Mouse (Mus musculus): Measurements from ENCODE around the gene Olfr1423. TPM values are rescaled to one million over a fixed set of nuclear protein-coding genes. Genes with fewer than 3 reads are reported as not detected.

Olfr1423 gene
- polyA plus RNA-seq, 1 experiment from 2014 or later, result 0.02 TPM

- peak overlapping the region; percentile 93 for H3K27ac ChIP-seq (replicated peaks)
These were observed 29.3 kb downstream of the Olfr1423 start for GRCm38 (mm10) chr19:12011560-12012556.

GRCm38 (mm10) chr19:12010916-12011559, 30.1 kb downstream of the Olfr1423 start:
- WGBS, result under 1% methylated on average over 26 of the region's 26 CpGs
- DNase-seq (ENCODE audit: low spot score), result peak; percentile 71
- peaks cover 26% of the 10 kb centered on the region for H3K4me1 ChIP-seq
- H3K9me3 ChIP-seq (replicated peaks), result no peaks in the 10 kb centered on the region
- H3K36me3 ChIP-seq, result no peaks in the 10 kb centered on the region
- peak overlapping the region; percentile 66 for H3K4me3 ChIP-seq
- no peaks in the 10 kb centered on the region; the same call in 1 of the 2 replicates for H3K27me3 ChIP-seq (ENCODE audit: low read depth, poor library complexity, severe bottlenecking)
- H3K27ac ChIP-seq (replicated peaks), result peak overlapping the region; percentile 93

More at GRCm38 (mm10) chr19:12011560-12012556, 29.3 kb downstream of the Olfr1423 start:
- Histone ChIP-seq H3K9me3 (replicated peaks) (no peaks in the 10 kb centered on the region), H3K4me1 (peaks cover 22% of the 10 kb centered on the region), H3K4me3 (peak overlapping the region; percentile 66), H3K27me3 (ENCODE audit: low read depth, poor library complexity, severe bottlenecking) (no peaks in the 10 kb centered on the region; the same call in 1 of the 2 replicates), H3K36me3 (no peaks in the 10 kb centered on the region)
- under 1% methylated on average over 49 of the region's 49 CpGs for WGBS
- peak; percentile 94 for DNase-seq (ENCODE audit: low spot score)

- H3K27ac ChIP-seq (replicated peaks), result peak overlapping the region; percentile 93
- H3K9me3 ChIP-seq (replicated peaks), result no peaks in the 10 kb centered on the region
- H3K4me1 ChIP-seq, result peaks cover 26% of the 10 kb centered on the region
These were observed 30.8 kb downstream of the Olfr1423 start for GRCm38 (mm10) chr19:12010281-12010771.

GRCm38 (mm10) chr19:12009501-12010280, 31.4 kb downstream of the Olfr1423 start:
- Histone ChIP-seq H3K27me3 (ENCODE audit: low read depth, poor library complexity, severe bottlenecking) (no peaks in the 10 kb centered on the region; the same call in 1 of the 2 replicates), H3K36me3 (no peaks in the 10 kb centered on the region), H3K4me1 (peaks cover 31% of the 10 kb centered on the region), H3K27ac (replicated peaks) (peak overlapping the region; percentile 93), H3K4me3 (peak overlapping the region; percentile 66), H3K9me3 (replicated peaks) (no peaks in the 10 kb centered on the region)
- WGBS, result under 1% methylated on average over 24 of the region's 24 CpGs
- peak; percentile 75 for DNase-seq (ENCODE audit: low spot score)

More at GRCm38 (mm10) chr19:12010281-12010771, 30.8 kb downstream of the Olfr1423 start:
- Histone ChIP-seq H3K27me3 (ENCODE audit: low read depth, poor library complexity, severe bottlenecking) (no peaks in the 10 kb centered on the region; the same call in 1 of the 2 replicates), H3K4me3 (peak overlapping the region; percentile 66), H3K36me3 (no peaks in the 10 kb centered on the region)
- DNase-seq (ENCODE audit: low spot score), result peak; percentile 87
- under 1% methylated on average over 24 of the region's 24 CpGs for WGBS

GRCm38 (mm10) chr19:12008410-12009380, 32.4 kb downstream of the Olfr1423 start:
- Histone ChIP-seq H3K4me3 (peak overlapping the region; percentile 67), H3K36me3 (no peaks in the 10 kb centered on the region), H3K4me1 (peaks cover 34% of the 10 kb centered on the region), H3K27me3 (ENCODE audit: low read depth, poor library complexity, severe bottlenecking) (no peaks in the 10 kb centered on the region; the same call in 1 of the 2 replicates), H3K27ac (replicated peaks) (no peak overlapping the region), H3K9me3 (replicated peaks) (no peaks in the 10 kb centered on the region)
- peak; percentile 30 for DNase-seq (ENCODE audit: low spot score)
- WGBS, result 19% methylated on average over 17 of the region's 17 CpGs

- WGBS, result 8% methylated on average over 17 of the region's 17 CpGs
- Histone ChIP-seq H3K4me1 (peaks cover 31% of the 10 kb centered on the region), H3K9me3 (replicated peaks) (no peaks in the 10 kb centered on the region), H3K27ac (replicated peaks) (no peak overlapping the region), H3K36me3 (no peaks in the 10 kb centered on the region), H3K27me3 (ENCODE audit: low read depth, poor library complexity, severe bottlenecking) (no peaks in the 10 kb centered on the region; the same call in 1 of the 2 replicates), H3K4me3 (peak overlapping the region; percentile 67)
- DNase-seq (ENCODE audit: low spot score), result peak; percentile 70
These were observed 33.8 kb downstream of the Olfr1423 start for GRCm38 (mm10) chr19:12007105-12007931.

GRCm38 (mm10) chr19:12006361-12006947, 34.7 kb downstream of the Olfr1423 start:
- Histone ChIP-seq H3K27ac (replicated peaks) (0 out of 2 replicates have a peak overlapping the region, but pooled peaks have one; percentile 28), H3K9me3 (replicated peaks) (no peaks in the 10 kb centered on the region), H3K36me3 (no peaks in the 10 kb centered on the region), H3K4me3 (peak overlapping the region; percentile 67), H3K27me3 (ENCODE audit: low read depth, poor library complexity, severe bottlenecking) (no peaks in the 10 kb centered on the region; the same call in 1 of the 2 replicates), H3K4me1 (peaks cover 33% of the 10 kb centered on the region)
- under 1% methylated on average over 17 of the region's 17 CpGs for WGBS
- peak; percentile 43 for DNase-seq (ENCODE audit: low spot score)

GRCm38 (mm10) chr19:12005376-12006360, 35.4 kb downstream of the Olfr1423 start:
- peak; percentile 91 for DNase-seq (ENCODE audit: low spot score)
- no peaks in the 10 kb centered on the region; the same call in 1 of the 2 replicates for H3K27me3 ChIP-seq (ENCODE audit: low read depth, poor library complexity, severe bottlenecking)
- H3K27ac ChIP-seq (replicated peaks), result peak overlapping the region; percentile 75
- H3K4me3 ChIP-seq, result peak overlapping the region; percentile 67
- WGBS, result under 1% methylated on average over 41 of the region's 41 CpGs
- no peaks in the 10 kb centered on the region for H3K9me3 ChIP-seq (replicated peaks)
- H3K4me1 ChIP-seq, result peaks cover 33% of the 10 kb centered on the region
- H3K36me3 ChIP-seq, result no peaks in the 10 kb centered on the region

GRCm38 (mm10) chr19:12004216-12005008, 36.7 kb downstream of the Olfr1423 start:
- H3K36me3 ChIP-seq, result no peaks in the 10 kb centered on the region
- no peaks in the 10 kb centered on the region; the same call in 1 of the 2 replicates for H3K27me3 ChIP-seq (ENCODE audit: low read depth, poor library complexity, severe bottlenecking)
- no peaks in the 10 kb centered on the region for H3K9me3 ChIP-seq (replicated peaks)
- DNase-seq (ENCODE audit: low spot score), result no peak
- WGBS, result 65% methylated on average over 9 of the region's 9 CpGs
- peaks cover 33% of the 10 kb centered on the region for H3K4me1 ChIP-seq
- no peak overlapping the region for H3K27ac ChIP-seq (replicated peaks)
- H3K4me3 ChIP-seq, result peak overlapping the region; percentile 67

Measured in midbrain, embryonic 10.5 days (tissue).